Mouse (Mus musculus) limb, embryonic 11.5 days (tissue): ENCODE results near the gene 1500009C09Rik. TPM values are rescaled to one million over a fixed set of nuclear protein-coding genes. Genes with fewer than 3 reads are reported as not detected.

Experiments used
- ATAC-seq: fragments of 200-750 bp; cut with Nextera tagmentation; 2 replicates; pipeline ENCODE4 v1.8.0; 2017; ENCODE audit warnings: low read depth; ENCODE audit not compliant: insufficient number of reproducible peaks, low FRiP score, low TSS enrichment
- DNase-seq: peaks from one replicate; pipeline ENCODE4 v3.0.0-alpha.2; 2015; ENCODE audit warnings: low spot score
- H3K27ac ChIP-seq: fragments of 300-500 bp; sonication (generic); replicated peaks from 2 replicates; pipeline ENCODE4 v1.5.1; 2014; ENCODE audit warnings: low read depth, mild to moderate bottlenecking, low read length
- H3K27me3 ChIP-seq: fragments of 300-500 bp; sonication (generic); 2 replicates; pipeline ENCODE4 v1.6.1; 2014; ENCODE audit warnings: mild to moderate bottlenecking, low read length, mixed read lengths; ENCODE audit not compliant: control insufficient read depth, insufficient read depth
- H3K36me3 ChIP-seq: fragments of 300-500 bp; sonication (generic); 2 replicates; pipeline ENCODE4 v1.6.1; 2014; ENCODE audit warnings: mild to moderate bottlenecking, low read length, moderate library complexity, mixed read lengths; ENCODE audit not compliant: control insufficient read depth, insufficient read depth
- H3K4me1 ChIP-seq: fragments of 300-500 bp; sonication (generic); 2 replicates; pipeline ENCODE4 v1.6.1; 2014; ENCODE audit warnings: low read length, mixed read lengths; ENCODE audit not compliant: control insufficient read depth, insufficient read depth
- H3K4me2 ChIP-seq: fragments of 300-500 bp; sonication (generic); 2 replicates; pipeline ENCODE4 v1.6.1; 2014; ENCODE audit warnings: low read depth, mild to moderate bottlenecking, moderate library complexity; ENCODE audit not compliant: severe bottlenecking
- H3K4me3 ChIP-seq: fragments of 300-500 bp; sonication (generic); 2 replicates; pipeline ENCODE4 v1.5.1; 2014; ENCODE audit warnings: low read depth, low read length
- H3K9ac ChIP-seq: fragments of 300-500 bp; sonication (generic); 2 replicates; pipeline ENCODE4 v1.6.1; 2014; ENCODE audit warnings: mild to moderate bottlenecking, low read length
- H3K9me3 ChIP-seq: fragments of 300-500 bp; sonication (generic); 2 replicates; pipeline ENCODE4 v1.6.1; 2016; ENCODE audit warnings: low read length; ENCODE audit not compliant: control insufficient read depth
- WGBS: fragments of 180-500 bp; shearing (Covaris S2); extraction: QIAGEN DNeasy Blood & Tissue Kit; methylation state at CpG from one replicate; pipeline ENCODE4 v1.1.7; 2014; 5-methylcytosine and 5-hydroxymethylcytosine counted together
- polyA plus RNA-seq: library from polyadenylated mRNA; unstranded; fragments of >200 nt; fragmentation: Nextera tagmentation; extraction: Ambion mirVana; gene quantifications from 2 replicates; pipeline ENCODE4 v1.2.1, GENCODE M21; 2014

Gene 1500009C09Rik
- polyA plus RNA-seq, 1 experiment from 2014 or later, result not detected

DNA sequence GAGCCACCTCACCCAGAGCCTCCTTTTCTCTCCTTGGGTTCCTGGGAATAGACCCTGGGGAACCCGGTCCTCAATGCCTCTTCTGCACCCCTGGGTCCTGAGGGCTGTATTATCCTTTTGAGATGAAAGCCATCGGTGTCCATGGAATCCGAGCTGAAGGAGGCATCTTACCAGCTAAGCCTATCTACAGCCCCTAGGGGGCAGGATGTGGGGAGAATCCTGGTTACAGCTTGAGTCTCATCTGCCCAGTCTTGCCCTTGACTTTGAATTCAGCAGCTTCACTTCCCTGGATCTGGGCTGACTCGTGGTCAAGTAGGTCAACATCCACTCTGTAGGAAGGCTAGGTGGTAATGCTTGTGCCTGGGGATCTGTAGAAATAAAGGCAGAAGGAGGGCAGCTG, 3.1 kb downstream of the 1500009C09Rik start:
- H3K4me2 ChIP-seq, result no peak overlapping the region
- H3K9ac ChIP-seq, result no peak overlapping the region
- no peak overlapping the region for H3K4me3 ChIP-seq
- no peaks in the 10 kb centered on the region for H3K4me1 ChIP-seq
- H3K9me3 ChIP-seq, result no peaks in the 10 kb centered on the region
- DNase-seq (no peak), ATAC-seq (no peak)
- H3K36me3 ChIP-seq, result no peaks in the 10 kb centered on the region
- no peaks in the 10 kb centered on the region for H3K27me3 ChIP-seq
- no peak overlapping the region for H3K27ac ChIP-seq
- WGBS, result 49% methylated on average over 4 of the region's 4 CpGs

DNA sequence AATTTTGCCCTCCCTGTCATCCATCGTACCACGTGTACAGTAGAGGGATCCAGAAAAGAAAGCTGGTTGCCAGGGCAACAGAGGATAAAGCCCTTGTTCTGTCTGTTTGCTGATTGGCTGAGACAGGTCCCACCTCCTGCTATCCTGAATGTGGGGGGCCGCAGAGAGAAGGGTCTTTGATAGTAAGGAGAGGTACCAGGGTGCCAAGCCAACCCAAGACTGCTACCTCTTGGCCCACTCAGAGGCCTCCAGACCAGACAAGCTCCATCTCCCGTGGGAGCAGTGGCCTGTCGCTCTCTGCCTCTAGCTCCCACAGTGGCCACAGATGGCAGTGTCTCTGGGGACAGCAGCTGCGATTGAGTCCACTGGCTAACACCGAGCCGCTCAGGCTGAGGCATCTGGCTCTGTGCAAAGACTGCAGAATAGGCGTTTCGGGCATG, 3.8 kb downstream of the 1500009C09Rik start:
- Histone ChIP-seq H3K4me1 (no peaks in the 10 kb centered on the region), H3K4me3 (no peak overlapping the region), H3K4me2 (no peak overlapping the region), H3K9me3 (no peaks in the 10 kb centered on the region), H3K27me3 (no peaks in the 10 kb centered on the region), H3K9ac (no peak overlapping the region), H3K36me3 (no peaks in the 10 kb centered on the region), H3K27ac (no peak overlapping the region)
- ATAC-seq (no peak), DNase-seq (no peak)
- 31% methylated on average over 10 of the region's 10 CpGs for WGBS

- H3K4me2 ChIP-seq, result no peak overlapping the region
These were observed 7.3 kb downstream of the 1500009C09Rik start for GRCm38 (mm10) chr15:82259510-82259909.

DNA sequence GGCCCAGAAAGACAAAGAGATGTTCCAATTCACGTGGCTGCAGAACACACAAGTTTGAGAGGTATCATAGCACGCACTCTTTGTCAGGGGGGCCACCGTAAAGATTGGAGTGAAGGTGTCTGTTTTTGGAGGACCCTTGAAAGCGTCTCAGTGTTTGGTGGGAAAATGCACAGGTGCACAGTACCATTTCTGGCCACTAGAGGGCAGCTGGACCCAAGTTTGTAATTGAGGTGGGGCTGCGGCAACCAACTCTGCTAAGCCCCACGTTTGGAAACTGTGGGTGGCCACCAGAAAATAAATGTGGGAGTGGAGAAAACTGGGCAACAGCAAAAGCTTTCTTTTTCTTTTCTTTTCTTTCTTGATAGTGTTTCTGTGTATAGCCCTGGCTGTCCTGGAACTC, 14.2 kb downstream of the 1500009C09Rik start:
- Histone ChIP-seq H3K36me3 (no peaks in the 10 kb centered on the region), H3K9ac (no peak overlapping the region), H3K27me3 (no peaks in the 10 kb centered on the region), H3K4me1 (no peaks in the 10 kb centered on the region), H3K9me3 (no peaks in the 10 kb centered on the region), H3K27ac (no peak overlapping the region), H3K4me3 (no peak overlapping the region), H3K4me2 (no peak overlapping the region)
- ATAC-seq (no peak), DNase-seq (peak; percentile 88)
- 17% methylated on average over 6 of the region's 6 CpGs for WGBS

More at GRCm38 (mm10) chr15:82259510-82259909, 7.3 kb downstream of the 1500009C09Rik start:
- Histone ChIP-seq H3K27ac (no peak overlapping the region), H3K36me3 (no peaks in the 10 kb centered on the region), H3K9ac (no peak overlapping the region), H3K4me1 (no peaks in the 10 kb centered on the region), H3K9me3 (no peaks in the 10 kb centered on the region), H3K4me3 (no peak overlapping the region), H3K27me3 (no peaks in the 10 kb centered on the region)
- ATAC-seq (no peak), DNase-seq (peak; percentile 83)
- WGBS, result 11% methylated on average over 16 of the region's 16 CpGs

DNA sequence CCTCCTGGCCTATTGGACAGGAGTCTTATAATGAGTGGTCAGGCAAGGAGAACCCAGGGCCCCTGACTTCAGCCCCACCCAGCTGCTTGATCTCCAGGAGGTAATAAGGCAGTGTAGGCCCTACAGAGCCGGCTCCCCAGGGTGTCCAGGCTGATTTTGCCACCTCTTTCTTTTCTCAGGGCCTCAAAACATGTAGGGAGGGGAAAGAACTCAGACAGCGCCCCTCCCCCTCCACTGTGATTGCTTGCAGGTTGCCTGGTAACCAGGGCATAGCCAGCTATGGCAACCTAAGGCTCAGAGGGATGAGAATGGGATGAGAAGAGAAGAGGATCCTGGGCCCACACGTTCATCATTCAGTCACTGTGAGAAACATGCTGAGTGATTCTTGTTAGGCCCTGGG, 16.0 kb downstream of the 1500009C09Rik start:
- Histone ChIP-seq H3K9ac (no peak overlapping the region), H3K36me3 (no peaks in the 10 kb centered on the region), H3K27ac (no peak overlapping the region), H3K27me3 (peaks cover 7% of the 10 kb centered on the region; the same call in 1 of the 2 replicates), H3K4me3 (no peak overlapping the region), H3K4me1 (no peaks in the 10 kb centered on the region), H3K4me2 (no peak overlapping the region), H3K9me3 (no peaks in the 10 kb centered on the region)
- no peak for DNase-seq
- ATAC-seq, result no peak
- WGBS, result 31% methylated on average over 3 of the region's 3 CpGs

DNA sequence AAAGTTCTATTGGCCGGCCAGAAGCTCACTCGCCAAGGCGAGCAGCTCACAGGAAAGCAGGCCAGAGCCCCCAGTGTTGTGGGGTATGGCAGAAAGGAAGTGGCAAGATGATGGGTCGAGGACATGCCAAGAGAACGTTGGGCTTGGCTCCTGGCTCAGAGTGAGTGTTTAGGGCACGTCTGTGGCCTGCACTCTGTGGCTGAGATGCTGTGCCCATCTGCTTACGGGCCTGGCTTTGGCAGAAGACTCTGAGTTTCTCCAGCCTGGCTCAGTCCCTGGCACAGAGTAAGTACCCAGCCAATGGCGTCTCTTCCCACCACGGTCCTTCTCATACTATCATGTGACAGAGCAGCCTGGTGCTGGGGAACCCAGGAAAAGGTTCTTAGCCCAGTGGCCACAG, 16.6 kb downstream of the 1500009C09Rik start:
- no peaks in the 10 kb centered on the region for H3K36me3 ChIP-seq
- WGBS, result 88% methylated on average over 9 of the region's 9 CpGs

DNA sequence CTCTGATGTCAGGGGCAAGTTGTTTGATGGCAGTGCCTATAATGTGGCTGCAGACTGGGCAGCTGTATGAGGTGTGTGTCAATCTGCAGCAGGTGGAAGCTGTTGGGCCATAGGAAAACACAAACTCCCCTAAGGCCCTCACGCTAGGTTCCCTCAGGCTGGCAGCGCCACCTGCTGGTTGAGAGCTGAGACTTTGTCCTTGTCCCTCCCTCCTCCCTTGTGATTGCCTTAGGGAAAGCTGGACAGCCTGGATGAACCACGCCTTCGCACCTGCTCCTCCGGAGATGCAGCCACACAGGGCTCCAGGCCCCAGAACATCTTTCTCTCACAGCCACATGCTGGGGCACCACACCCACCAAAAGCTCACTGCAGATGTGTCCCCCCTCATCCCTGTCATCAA, 19.0 kb downstream of the 1500009C09Rik start:
- H3K4me3 ChIP-seq, result no peak overlapping the region
- H3K4me1 ChIP-seq, result 0 out of 2 replicates have a peak, but pooled peaks cover 2% of the 10 kb centered on the region
- peaks cover 20% of the 10 kb centered on the region for H3K27me3 ChIP-seq
- ATAC-seq (no peak), DNase-seq (peak; percentile 87)
- no peaks in the 10 kb centered on the region for H3K9me3 ChIP-seq
- H3K27ac ChIP-seq, result no peak overlapping the region
- no peaks in the 10 kb centered on the region for H3K36me3 ChIP-seq
- 14% methylated on average over 5 of the region's 5 CpGs for WGBS
- no peak overlapping the region for H3K9ac ChIP-seq
- no peak overlapping the region for H3K4me2 ChIP-seq

More for the DNA sequence above, 16.6 kb downstream of the 1500009C09Rik start:
- DNase-seq (no peak), ATAC-seq (no peak)
- no peaks in the 10 kb centered on the region for H3K9me3 ChIP-seq
- no peak overlapping the region; the same call in 1 of the 2 replicates for H3K4me2 ChIP-seq
- no peaks in the 10 kb centered on the region for H3K4me1 ChIP-seq
- H3K9ac ChIP-seq, result no peak overlapping the region
- H3K27ac ChIP-seq, result no peak overlapping the region
- H3K27me3 ChIP-seq, result peaks cover 9% of the 10 kb centered on the region; the same call in 1 of the 2 replicates
- H3K4me3 ChIP-seq, result no peak overlapping the region

GRCm38 (mm10) chr15:82272295-82272694, 20.1 kb downstream of the 1500009C09Rik start:
- Histone ChIP-seq H3K4me1 (0 out of 2 replicates have a peak, but pooled peaks cover 3% of the 10 kb centered on the region), H3K4me2 (no peak overlapping the region), H3K9me3 (no peaks in the 10 kb centered on the region), H3K27me3 (peaks cover 20% of the 10 kb centered on the region), H3K27ac (no peak overlapping the region), H3K9ac (no peak overlapping the region), H3K36me3 (no peaks in the 10 kb centered on the region), H3K4me3 (no peak overlapping the region)
- ATAC-seq, result no peak
- DNase-seq, result no peak
- 86% methylated on average over 6 of the region's 6 CpGs for WGBS

- WGBS, result 29% methylated on average over 6 of the region's 6 CpGs
- H3K36me3 ChIP-seq, result no peaks in the 10 kb centered on the region
- 0 out of 2 replicates have a peak, but pooled peaks cover 3% of the 10 kb centered on the region for H3K4me1 ChIP-seq
- H3K27me3 ChIP-seq, result peaks cover 20% of the 10 kb centered on the region
- DNase-seq, result no peak
- H3K27ac ChIP-seq, result no peak within 1 kb of the TSS
- peak within 1 kb of the TSS; percentile 73 for H3K4me3 ChIP-seq
- H3K9ac ChIP-seq, result peak within 1 kb of the TSS; percentile 73
- peak within 1 kb of the TSS; percentile 95 for H3K4me2 ChIP-seq
- H3K9me3 ChIP-seq, result no peaks in the 10 kb centered on the region
- no peak for ATAC-seq
These were observed 22.4 kb downstream of the 1500009C09Rik start, which contains the start of gene Sept3 for GRCm38 (mm10) chr15:82274593-82274926. Gene Sept3, plus strand, starts transcription at chr15:82274893.
